Mouse (Mus musculus): ENCODE results near the gene Srebf2.
"Not testable (repeated sequence)": the region's sequence is repeated elsewhere in the genome, so short reads cannot be mapped to it uniquely, and the experiment has no call there.

Srebf2 gene

DNA sequence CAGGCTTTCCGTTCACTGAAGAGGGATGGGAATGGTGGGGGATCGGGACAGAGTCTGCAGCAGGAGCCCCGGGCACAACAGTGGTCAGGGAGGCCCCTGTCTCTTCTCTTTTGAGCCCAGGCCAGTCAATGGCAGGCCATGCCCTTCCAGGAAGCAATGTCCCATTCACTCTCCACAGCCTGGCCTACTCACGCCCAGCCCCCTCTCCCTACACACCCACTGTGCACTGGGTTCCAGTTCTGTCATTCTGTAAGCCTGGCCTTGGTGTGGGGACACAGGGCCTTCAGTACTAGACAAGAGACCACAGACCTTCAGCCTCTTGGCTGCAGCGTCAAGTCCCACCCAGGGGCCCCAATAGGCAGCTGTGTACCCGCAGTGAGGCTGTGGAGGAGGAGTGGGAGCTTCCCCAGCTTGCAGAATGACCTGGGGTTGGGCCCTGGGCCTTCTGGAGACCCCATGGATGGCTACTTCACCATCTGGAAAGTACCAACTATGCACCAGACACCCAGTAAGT is 83.2 kb downstream of the Srebf2 start:
- no peak for DNase-seq

DNA sequence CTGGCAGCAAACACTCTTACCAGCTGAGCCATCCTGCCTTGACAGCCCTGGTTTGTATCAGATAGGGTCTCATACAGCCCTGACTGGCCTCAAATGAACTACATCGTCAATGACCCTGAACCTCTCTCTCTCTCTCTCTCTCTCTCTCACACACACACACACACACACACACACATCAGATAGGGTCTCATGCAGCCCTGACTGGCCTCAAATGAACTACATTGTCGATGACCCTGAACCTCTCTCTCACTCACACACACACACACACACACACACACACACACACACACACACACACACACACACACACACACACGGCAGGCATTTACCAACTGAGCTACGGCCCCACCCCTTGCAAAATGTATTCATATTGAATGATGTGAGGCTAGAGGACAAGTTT is 84.1 kb downstream of the Srebf2 start:
- no peak for DNase-seq

DNA sequence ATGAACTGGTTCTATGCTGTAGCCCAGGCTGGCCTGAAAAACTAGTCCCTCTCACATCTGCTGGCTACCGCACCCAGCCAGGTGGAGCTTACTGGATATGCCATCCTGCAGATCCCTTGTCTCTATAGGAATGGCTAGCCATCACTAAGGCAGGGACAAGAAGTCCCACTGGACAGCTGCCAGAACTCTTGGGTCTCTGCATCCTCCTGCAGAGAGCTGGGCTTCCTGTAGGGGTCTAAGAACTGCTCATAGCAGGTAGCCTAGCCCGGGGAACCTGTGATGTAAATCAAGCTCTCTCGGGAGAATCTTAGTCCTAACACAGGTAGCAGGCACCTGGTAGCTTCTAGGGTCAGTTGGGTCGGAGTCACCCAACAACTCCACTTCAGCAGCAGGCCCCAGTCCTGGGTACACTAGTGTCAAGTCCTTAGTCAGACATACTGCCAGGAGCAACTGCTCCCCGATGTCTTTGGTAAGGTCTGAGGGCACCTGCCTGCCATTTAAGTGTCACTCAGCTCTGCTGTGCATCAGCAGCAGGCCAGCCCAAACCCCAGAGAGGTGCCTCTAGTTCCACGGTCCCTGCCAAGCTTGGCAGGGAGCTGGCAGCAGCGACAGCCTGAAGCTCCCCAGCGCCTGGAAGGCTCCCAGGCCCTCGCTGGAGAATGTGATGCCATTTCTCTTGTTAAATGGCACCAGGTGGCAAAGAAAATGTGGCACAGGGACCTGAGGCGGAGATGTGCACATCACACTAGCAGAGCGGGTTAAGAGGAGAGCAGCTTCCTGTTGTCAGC is 84.8 kb downstream of the Srebf2 start:
- no peak for DNase-seq

DNA sequence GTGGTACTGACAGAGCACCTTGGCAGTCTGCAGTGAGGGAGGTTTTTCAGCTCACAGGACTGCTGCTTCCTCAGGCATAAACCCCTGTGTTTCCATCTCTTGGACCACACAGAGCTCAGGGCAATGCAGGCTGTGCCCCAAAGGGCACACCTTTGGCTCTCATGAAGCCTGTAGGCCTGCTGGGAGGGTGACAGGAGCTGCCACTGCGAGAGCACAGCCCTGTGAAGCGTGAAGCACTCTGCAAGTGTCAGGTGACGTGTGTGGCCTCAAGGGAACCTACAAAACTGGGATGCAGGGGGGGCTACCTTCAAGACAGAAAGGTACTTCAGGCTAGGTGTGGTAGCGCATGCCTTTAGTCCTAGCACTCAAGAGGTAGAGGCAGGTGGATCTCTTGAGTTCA is 85.7 kb downstream of the Srebf2 start:
- no peak for DNase-seq

DNA sequence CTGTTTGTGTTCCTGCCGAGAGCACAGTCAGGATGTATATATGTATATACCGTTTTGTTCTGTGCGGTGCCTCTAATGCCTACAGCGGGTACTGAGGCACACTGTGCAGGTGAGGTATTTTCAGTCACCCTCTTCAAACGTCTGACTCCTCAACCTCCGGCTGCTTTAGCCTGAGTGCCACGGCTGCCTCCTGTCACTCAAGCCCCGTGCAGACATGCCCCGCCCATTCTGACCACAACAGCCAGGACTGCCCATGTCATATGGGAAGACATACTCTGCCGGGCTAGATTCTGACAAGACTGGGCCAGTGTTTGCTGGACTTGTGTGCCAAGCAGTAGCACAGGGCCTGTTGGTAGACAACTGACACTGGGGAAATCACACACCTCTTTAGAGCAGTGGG is 88.7 kb downstream of the Srebf2 start:
- DNase-seq: no peak

DNA sequence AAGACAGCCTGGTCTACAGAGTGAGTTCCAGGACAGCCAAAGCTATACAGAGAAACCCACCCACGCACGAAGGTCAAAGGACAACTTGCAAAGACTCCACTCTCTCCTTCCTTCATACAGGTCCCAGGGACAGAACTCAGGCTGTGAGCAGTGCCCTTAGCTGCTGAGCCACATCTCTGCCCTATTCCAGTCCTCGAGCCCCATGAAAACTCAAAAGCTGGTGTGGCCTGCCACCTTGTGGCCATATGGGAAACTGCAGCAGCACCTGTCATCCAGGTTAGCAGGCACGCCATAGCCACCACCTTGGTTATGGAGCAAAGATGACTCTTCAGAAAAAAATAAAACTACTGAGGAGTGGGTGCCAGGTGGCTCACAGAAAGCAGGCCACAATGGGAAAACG is 89.6 kb downstream of the Srebf2 start:
- DNase-seq: peak; percentile 87

DNA sequence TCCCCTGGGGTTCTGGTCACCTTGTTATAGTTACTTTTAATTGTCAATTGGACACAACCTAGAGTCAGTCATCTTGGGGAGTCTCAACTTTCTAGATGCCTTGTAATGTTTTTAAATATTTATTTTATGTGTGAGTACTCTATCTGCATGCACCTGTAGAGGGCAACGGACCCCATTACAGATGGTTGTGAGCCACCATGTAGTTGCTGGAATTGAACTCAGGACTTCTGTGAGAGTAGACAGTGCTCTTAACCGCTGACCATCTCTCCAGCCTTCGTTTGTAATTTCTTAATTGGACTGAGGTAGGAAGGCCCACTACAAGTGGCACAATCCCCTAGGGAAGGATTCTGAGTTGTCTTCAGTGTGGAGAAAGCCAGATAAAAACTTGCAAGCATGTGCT is 96.3 kb downstream of the Srebf2 start:
- no peak for DNase-seq

DNA sequence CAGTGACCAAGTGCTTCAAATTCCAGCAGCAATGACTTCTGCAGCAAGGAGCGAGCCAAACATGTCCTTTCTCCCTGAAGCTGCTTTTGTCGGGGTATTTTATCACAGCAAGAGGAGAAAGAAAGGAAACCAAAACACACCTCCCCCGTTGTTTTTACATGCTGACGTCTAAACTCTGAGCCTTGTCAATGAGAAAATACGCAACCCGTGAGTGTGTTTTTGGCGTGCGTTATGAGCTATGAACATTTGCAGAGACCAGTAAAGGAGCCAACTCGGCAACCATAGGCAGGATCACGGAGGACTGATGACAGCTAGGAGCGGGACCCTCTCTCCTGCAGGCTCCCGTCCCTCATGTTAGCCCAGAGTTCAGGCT is 96.7 kb downstream of the Srebf2 start:
- no peak for DNase-seq

DNA sequence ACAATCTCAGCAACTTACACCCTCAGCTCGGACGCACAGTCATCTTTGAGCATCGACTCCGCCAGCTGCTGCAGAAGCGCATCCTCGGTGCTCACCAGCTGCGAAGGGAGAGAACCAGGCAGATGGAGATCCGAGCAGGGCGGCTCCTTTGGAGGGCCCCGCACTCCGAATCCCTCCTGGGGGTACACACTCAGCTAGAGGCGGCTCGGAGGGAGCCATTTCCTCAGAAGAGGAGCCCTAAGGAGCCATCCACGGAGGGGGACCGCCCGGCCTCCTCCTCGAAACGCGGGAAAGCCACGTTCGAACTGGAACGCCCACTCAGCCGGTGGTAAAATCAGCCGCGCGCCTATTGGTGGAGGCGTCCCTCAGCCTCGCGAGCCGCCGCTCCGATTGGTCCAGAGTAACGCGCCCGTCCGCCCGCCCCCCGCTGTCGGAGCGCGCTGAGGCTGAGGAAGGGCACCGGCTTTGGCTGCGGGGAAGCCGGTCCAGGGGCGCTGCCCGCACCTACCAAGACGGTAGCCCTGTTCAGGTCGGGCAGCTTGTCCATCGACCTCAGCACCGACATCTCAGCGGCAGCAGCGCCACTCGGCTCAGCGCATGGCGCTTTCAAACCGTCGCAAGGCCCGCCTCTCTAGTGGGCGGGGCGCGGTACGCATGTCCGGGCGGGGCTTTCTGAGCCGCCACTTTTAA is 97.3 kb downstream of the Srebf2 start, which contains the start of gene Cenpm:
Gene Cenpm, minus strand, starts transcription at position 634 of the 690 bp plus-strand sequence.
- DNase-seq: peak; percentile 95

DNA sequence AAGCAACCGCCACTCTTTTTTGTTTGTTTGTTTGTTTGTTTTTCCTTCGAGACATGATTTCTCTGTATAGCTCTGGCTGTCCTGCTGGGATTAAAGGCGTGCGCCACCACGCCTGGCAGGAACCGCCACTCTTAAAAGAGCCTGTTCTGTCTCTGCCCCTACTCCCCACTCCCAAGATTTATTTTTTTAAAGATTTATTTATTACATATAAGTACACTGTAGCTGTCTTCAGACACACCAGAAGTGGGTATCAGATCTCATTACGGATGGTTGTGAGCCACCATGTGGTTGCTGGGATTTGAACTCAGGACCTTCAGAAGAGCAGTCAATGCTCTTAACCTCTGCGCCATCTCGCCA is 97.8 kb downstream of the Srebf2 start:
- not testable (repeated sequence) for DNase-seq

DNA sequence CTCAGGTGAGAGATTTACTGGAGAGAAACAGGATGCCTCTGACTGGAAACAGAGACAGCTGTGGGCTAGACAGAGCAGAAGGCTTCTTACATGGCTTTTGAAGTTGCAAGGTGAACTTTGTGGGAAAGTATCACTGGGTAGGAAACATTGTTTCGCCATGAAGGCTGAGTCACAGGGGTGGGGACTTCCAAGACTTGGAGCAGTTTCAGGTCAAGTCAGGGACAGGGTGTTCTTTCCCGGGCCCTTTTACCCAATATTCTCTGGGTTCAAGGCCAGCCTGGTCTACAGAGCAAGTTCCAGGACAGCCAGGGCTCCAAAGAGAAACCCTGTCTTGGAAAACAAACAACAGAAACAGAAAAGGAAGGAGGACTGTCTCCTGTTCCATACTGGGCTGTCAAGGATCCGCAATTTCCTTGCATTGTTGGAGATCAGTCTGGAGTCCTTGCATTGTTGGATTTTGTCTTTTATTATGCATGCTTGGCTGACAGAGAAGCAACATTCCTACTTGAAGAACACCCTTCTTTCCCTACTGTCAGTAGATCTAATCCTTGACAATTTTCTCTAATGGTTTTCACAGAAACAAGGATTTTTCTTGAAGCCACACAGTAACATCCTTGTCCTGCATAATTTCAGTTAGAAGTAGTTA is 100.3 kb downstream of the Srebf2 start:
- DNase-seq: no peak

DNA sequence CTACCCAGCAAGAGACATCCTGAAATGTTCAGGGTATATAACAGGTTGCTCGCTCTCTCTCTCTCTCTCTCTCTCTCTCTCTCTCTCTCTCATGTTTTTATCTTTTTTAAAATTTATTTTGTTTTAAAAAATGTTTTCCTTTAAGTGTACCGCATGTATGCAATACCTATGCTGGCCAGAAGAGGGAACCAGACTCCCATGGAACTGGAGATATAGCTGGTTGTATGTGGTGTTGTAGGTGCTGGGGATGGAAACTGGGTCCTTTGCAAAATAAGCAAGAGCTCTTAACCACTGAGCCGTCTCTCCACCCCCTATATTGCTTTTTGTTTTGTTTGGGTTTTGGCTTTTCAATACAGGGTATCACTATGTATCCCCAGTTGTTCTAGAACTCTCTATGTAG is 104.6 kb downstream of the Srebf2 start:
- no peak for DNase-seq

DNA sequence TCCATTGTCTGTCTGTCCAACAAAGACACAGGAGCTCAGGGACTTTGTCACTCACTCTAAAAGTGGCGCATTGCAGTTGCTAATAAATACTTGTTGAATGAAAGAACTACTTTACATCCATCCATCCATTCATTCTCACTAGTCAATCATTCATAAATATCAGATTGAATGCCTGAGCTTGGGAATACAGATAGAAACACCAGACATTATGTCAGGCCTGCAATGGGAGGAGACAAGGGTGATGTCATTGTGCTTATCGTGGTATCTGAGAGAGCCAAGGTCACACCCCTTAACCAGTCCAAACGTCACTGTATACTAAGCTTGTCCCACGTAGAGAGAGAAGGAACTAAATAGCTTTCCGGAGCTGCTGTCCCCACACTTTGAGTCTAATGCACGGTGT is 105.1 kb downstream of the Srebf2 start, which contains the start of gene 1500009C09Rik:
Gene 1500009C09Rik, plus strand, starts transcription at position 301 of the 400 bp plus-strand sequence.
- no peak for DNase-seq
